Mouse (Mus musculus) testis, adult 2 months (tissue): ENCODE measurements at regions not wholly inside any gene's neighbourhood (a gene's known extent, or its start where the extent isn't known, plus 50 kb on each side); places are given as distances from the start of the nearest gene placed in this dataset.

Source experiments
- CTCF ChIP-seq: fragments of 200-500 bp; IDR thresholded peaks from 2 replicates; pipeline ENCODE4 v1.5.1; 2012; ENCODE audit warnings: low read depth, mild to moderate bottlenecking, inconsistent platforms, low read length, moderate library complexity; ENCODE audit not compliant: control insufficient read depth, insufficient read depth, insufficient replicate concordance
- POLR2A ChIP-seq: fragments of 200-500 bp; IDR thresholded peaks from 2 replicates; pipeline ENCODE4 v1.6.1; 2012; ENCODE audit warnings: low read depth, mild to moderate bottlenecking, inconsistent platforms, low read length, moderate library complexity; ENCODE audit not compliant: control insufficient read depth

- TF ChIP-seq POLR2A (no peak), CTCF (no peak)
Measured at GRCm38 (mm10) chr7:36529504-36530065, 168.3 kb upstream of the Tshz3 start.
